8 mouse cellular contexts compared by ENCODE assay signal in the genomic region with DNA sequence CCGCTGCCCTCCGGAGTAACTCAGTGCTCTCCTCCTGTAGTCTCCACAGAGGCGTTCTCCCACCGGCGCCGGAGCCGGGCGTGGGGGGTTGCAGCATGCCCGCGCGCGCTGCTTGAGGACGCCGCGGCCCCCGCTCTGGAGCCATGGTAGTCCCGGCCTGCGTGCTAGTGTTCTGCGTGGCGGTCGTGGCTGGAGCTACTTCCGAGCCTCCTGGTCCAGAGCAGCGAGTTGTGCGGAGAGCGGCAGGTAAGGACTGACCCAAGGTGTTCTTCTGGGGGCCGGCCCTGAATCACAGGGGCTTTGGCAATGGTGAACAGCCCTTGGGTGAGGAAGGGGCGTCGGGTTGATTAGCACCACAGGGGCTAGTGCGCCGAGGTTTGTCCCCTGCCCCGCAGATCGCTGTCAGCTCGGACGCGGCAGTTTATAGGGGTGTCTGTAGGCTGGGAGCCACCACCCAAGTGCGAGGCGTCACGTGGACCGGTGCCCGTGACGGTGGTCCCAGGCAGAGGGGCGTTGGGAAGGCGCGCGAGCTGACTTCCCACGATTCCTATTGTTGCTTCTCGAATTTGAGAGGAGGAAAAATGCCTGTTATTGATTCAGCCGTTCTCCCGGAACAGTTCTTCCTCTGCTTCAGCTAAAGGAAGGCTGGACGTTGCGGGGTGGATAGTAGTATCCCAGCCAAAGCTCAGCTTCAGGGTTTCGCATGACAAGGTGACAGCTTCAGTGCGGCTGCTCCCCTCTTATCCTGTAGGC. TPM values are rescaled to one million over a fixed set of nuclear protein-coding genes. Genes with fewer than 3 reads are reported as not detected.
DNase-seq lines count a peak whose midpoint lies in the region; ATAC-seq lines count a peak whose summit lies in the region.

No protein-coding gene starts in this region.

- H3K27me3 ChIP-seq in heart, embryonic 12.5 days (replicated peaks): peaks cover 26% of the 10 kb centered on the region
- peaks cover 95% of the 10 kb centered on the region for H3K27me3 ChIP-seq in hindbrain, embryonic 10.5 days (ENCODE audit: insufficient read depth, poor library complexity, severe bottlenecking)
- H3K27me3 ChIP-seq in midbrain, embryonic 12.5 days: peaks cover 73% of the 10 kb centered on the region

- peaks cover 40% of the 10 kb centered on the region for H3K4me1 ChIP-seq in heart, embryonic 12.5 days (replicated peaks)
- H3K4me1 ChIP-seq in hindbrain, embryonic 10.5 days (replicated peaks): peaks cover 91% of the 10 kb centered on the region
- H3K4me1 ChIP-seq in midbrain, embryonic 12.5 days: peaks cover 67% of the 10 kb centered on the region

- H3K4me2 ChIP-seq in heart, embryonic 12.5 days: peak overlapping the region; percentile 88
- peak overlapping the region; percentile 75 for H3K4me2 ChIP-seq in midbrain, embryonic 12.5 days (replicated peaks)

- H3K9ac ChIP-seq in heart, embryonic 12.5 days: peak overlapping the region; percentile 75
- H3K9ac ChIP-seq in midbrain, embryonic 12.5 days (replicated peaks): peak overlapping the region; percentile 78

- H3K27ac ChIP-seq in heart, embryonic 12.5 days (ENCODE audit: poor library complexity, severe bottlenecking): 0 out of 2 replicates have a peak overlapping the region, but pooled peaks have one; percentile 1
- peak overlapping the region; percentile 96 for H3K27ac ChIP-seq in hindbrain, embryonic 10.5 days
- H3K27ac ChIP-seq in midbrain, embryonic 12.5 days (replicated peaks): peak overlapping the region; percentile 86

- H3K36me3 ChIP-seq in heart, embryonic 12.5 days: no peaks in the 10 kb centered on the region
- H3K36me3 ChIP-seq in hindbrain, embryonic 10.5 days: peaks cover 41% of the 10 kb centered on the region
- H3K36me3 ChIP-seq in midbrain, embryonic 12.5 days: 0 out of 2 replicates have a peak, but pooled peaks cover 3% of the 10 kb centered on the region

- ATAC-seq in heart, embryonic 12.5 days (ENCODE audit: insufficient number of reproducible peaks, low FRiP score): no peak
- no peak for ATAC-seq in midbrain, embryonic 12.5 days (ENCODE audit: low FRiP score, low read depth)
- no peak for ATAC-seq in frontal cortex, adult (ENCODE audit: low TSS enrichment)

- peak overlapping the region; percentile 60 for H3K4me3 ChIP-seq in heart, embryonic 12.5 days
- peak overlapping the region; percentile 71 for H3K4me3 ChIP-seq in hindbrain, embryonic 10.5 days
- peak overlapping the region; percentile 66 for H3K4me3 ChIP-seq in midbrain, embryonic 12.5 days

- DNase-seq in heart, postnatal 25 days (ENCODE audit: low spot score): no peak
- peak; percentile 33 for DNase-seq in R1 (ENCODE audit: low read depth, low spot score)
- DNase-seq in hindbrain, embryonic 10.5 days (ENCODE audit: low spot score): no peak
- DNase-seq in layer of hippocampus, postnatal 36 days: no peak
- DNase-seq in left cerebral cortex, postnatal 10 days (ENCODE audit: extremely low spot score in 1 of 2, low spot score in 2 of 2): no peak

- intact Hi-C loops in heart, postnatal 25 days (cut with DNase I): no loop called here
- intact Hi-C loops in left cerebral cortex, postnatal 10 days (cut with DNase I): no loop called here

- no peaks in the 10 kb centered on the region for H3K9me3 ChIP-seq in heart, embryonic 12.5 days (replicated peaks)
- H3K9me3 ChIP-seq in hindbrain, embryonic 10.5 days: no peaks in the 10 kb centered on the region
- H3K9me3 ChIP-seq in midbrain, embryonic 12.5 days: no peaks in the 10 kb centered on the region

- under 1% methylated on average over 53 of the region's 53 CpGs for WGBS in heart, embryonic 12.5 days
- under 1% methylated on average over 53 of the region's 53 CpGs for WGBS in hindbrain, embryonic 10.5 days
- under 1% methylated on average over 53 of the region's 53 CpGs for whole genome bisulfite sequencing in midbrain, embryonic 12.5 days

RNA-seq across cellular contexts. Expression of a gene that starts 1.0 kb away (rescaled TPM):
- 6.3 and 7.9 TPM in 2 replicates for polyA plus RNA-seq in heart, embryonic 12.5 days (2016; fragmentation: Nextera tagmentation; extraction: Ambion mirVana)
- 10 to 100 TPM in 1 of 2 experiments, 1 to 10 TPM in 1; 4.9 to 10.8 TPM for total RNA-seq in heart, postnatal 25 days (2021)
- polyA plus RNA-seq in hindbrain, embryonic 10.5 days (2016; fragmentation: Nextera tagmentation; extraction: Ambion mirVana): 80.5 and 84.6 TPM in 2 replicates
- 66.2 and 88.3 TPM in 2 replicates for polyA plus RNA-seq in midbrain, embryonic 12.5 days (2016; fragmentation: Nextera tagmentation; extraction: Ambion mirVana)
- total RNA-seq in layer of hippocampus, postnatal 36 days (2021): 100 to 1,000 TPM; 116 to 133 TPM
- total RNA-seq in left cerebral cortex, postnatal 10 days (2021): 100 to 1,000 TPM in 1 of 2 experiments, 10 to 100 TPM in 1; 71.3 to 109 TPM

Comparison
In these comparisons a context has a peak if more than half of its experiments do, and no peak if none do; other contexts are left out.
1. H3K27ac ChIP-seq: peak in every context shown above with its lines; median percentile 96 in hindbrain, embryonic 10.5 days; 86 in midbrain, embryonic 12.5 days; 1 in heart, embryonic 12.5 days.
2. RNA of a gene that starts 1.0 kb away (total RNA-seq): 116 to 133 TPM in layer of hippocampus, postnatal 36 days and 71.3 to 109 TPM in left cerebral cortex, postnatal 10 days; 4.9 to 10.8 TPM in heart, postnatal 25 days; every median in the first group is over 4 times any median in the second.
3. Peak in every context shown above with its lines, with median percentiles within 50 percentile points of each other: H3K4me3 ChIP-seq.